Mouse (Mus musculus) layer of hippocampus, postnatal 10 days (tissue): ENCODE data around the gene Hist1h2be. TPM values are rescaled to one million over a fixed set of nuclear protein-coding genes. Genes with fewer than 3 reads are reported as not detected.
"Not testable (repeated sequence)": the region's sequence is repeated elsewhere in the genome, so short reads cannot be mapped to it uniquely, and the experiment has no call there.

Experiments
- DNase-seq, 2 experiments: peaks; one replicate each; pipeline ENCODE4 v3.0.0; 2021; ENCODE audit warnings: low spot score in 2 of 2
- total RNA-seq, 2 experiments: library from RNA; stranded (reverse); gene quantifications; 2 replicates each; pipeline ENCODE4 v1.2.3; 2021

The Hist1h2be gene
- total RNA-seq, 2 experiments from 2014 or later: 6.7 to 8.4 TPM

- peak; percentile 78 to 85 for DNase-seq
Observed at GRCm38 (mm10) chr13:23551146-23551834, 69.6 kb downstream of the Hist1h2be start, which contains the start of gene Hist1h4f. Gene Hist1h4f, minus strand, starts transcription at chr13:23551648.

GRCm38 (mm10) chr13:23550761-23551145 lies 70.2 kb downstream of the Hist1h2be start:
- DNase-seq: no peak

GRCm38 (mm10) chr13:23546694-23547093 lies 74.2 kb downstream of the Hist1h2be start:
- DNase-seq: no peak

GRCm38 (mm10) chr13:23544787-23545120 lies 76.2 kb downstream of the Hist1h2be start:
- not testable (repeated sequence) for DNase-seq

GRCm38 (mm10) chr13:23543965-23544786 lies 76.7 kb downstream of the Hist1h2be start, which contains the start of gene Hist1h3f:
Gene Hist1h3f, plus strand, starts transcription at chr13:23544052.
- peak; percentile 65 to 74 for DNase-seq

GRCm38 (mm10) chr13:23542999-23543607 lies 77.8 kb downstream of the Hist1h2be start, which contains the start of gene Hist1h2bh:
Gene Hist1h2bh, minus strand, starts transcription at chr13:23543392.
- peak; percentile 41 to 54 for DNase-seq

GRCm38 (mm10) chr13:23542225-23542980 lies 78.5 kb downstream of the Hist1h2be start:
- DNase-seq: not testable (repeated sequence)

- DNase-seq: no peak
Observed at GRCm38 (mm10) chr13:23541497-23541896, 79.4 kb downstream of the Hist1h2be start.

- DNase-seq: not testable (repeated sequence)
Observed at GRCm38 (mm10) chr13:23539821-23540220, 81.1 kb downstream of the Hist1h2be start.

GRCm38 (mm10) chr13:23538249-23538648 lies 82.7 kb downstream of the Hist1h2be start:
- DNase-seq: no peak

GRCm38 (mm10) chr13:23537006-23537710 lies 83.8 kb downstream of the Hist1h2be start:
- DNase-seq: no peak

- DNase-seq: no peak
Observed at GRCm38 (mm10) chr13:23536076-23536822, 84.7 kb downstream of the Hist1h2be start.

- peak; percentile 92 to 94 for DNase-seq
Observed at GRCm38 (mm10) chr13:23535137-23536075, 85.5 kb downstream of the Hist1h2be start, which contains the start of gene Hist1h3g. Gene Hist1h3g, plus strand, starts transcription at chr13:23535422.

GRCm38 (mm10) chr13:23534368-23535131 lies 86.4 kb downstream of the Hist1h2be start:
- DNase-seq: no peak
